Mouse (Mus musculus) neural tube, embryonic 13.5 days (tissue): Measurements from ENCODE around the gene Peli2. TPM values are rescaled to one million over a fixed set of nuclear protein-coding genes. Genes with fewer than 3 reads are reported as not detected.

ENCODE experiments used
- ATAC-seq: fragments of 200-750 bp; cut with Nextera tagmentation; 2 replicates; pipeline ENCODE4 v1.8.0; 2017; ENCODE audit warnings: low read depth, mild to moderate bottlenecking, moderate TSS enrichment, moderate library complexity
- H3K27ac ChIP-seq: fragments of 300-500 bp; sonication (generic); replicated peaks from 2 replicates; pipeline ENCODE4 v1.5.1; 2015; ENCODE audit warnings: moderate library complexity, mild to moderate bottlenecking, inconsistent platforms
- H3K27me3 ChIP-seq: fragments of 300-500 bp; sonication (generic); 2 replicates; pipeline ENCODE4 v1.6.1; 2015; ENCODE audit warnings: mild to moderate bottlenecking, inconsistent platforms
- H3K36me3 ChIP-seq: fragments of 300-500 bp; sonication (generic); 2 replicates; pipeline ENCODE4 v1.6.1; 2015; ENCODE audit warnings: mild to moderate bottlenecking, inconsistent platforms
- H3K4me1 ChIP-seq: fragments of 300-500 bp; sonication (generic); replicated peaks from 2 replicates; pipeline ENCODE4 v1.6.1; 2015; ENCODE audit warnings: inconsistent platforms
- H3K4me2 ChIP-seq: fragments of 300-500 bp; sonication (generic); 2 replicates; pipeline ENCODE4 v1.6.1; 2015; ENCODE audit warnings: inconsistent platforms, mild to moderate bottlenecking, moderate library complexity
- H3K4me3 ChIP-seq: fragments of 300-500 bp; sonication (generic); 2 replicates; pipeline ENCODE4 v1.5.1; 2015; ENCODE audit warnings: mild to moderate bottlenecking, inconsistent platforms
- H3K9ac ChIP-seq: fragments of 300-500 bp; sonication (generic); 2 replicates; pipeline ENCODE4 v1.6.1; 2015; ENCODE audit warnings: moderate library complexity, mild to moderate bottlenecking, inconsistent platforms
- H3K9me3 ChIP-seq: fragments of 300-500 bp; sonication (generic); 2 replicates; pipeline ENCODE4 v1.6.1; 2016; ENCODE audit warnings: inconsistent platforms
- WGBS: fragments of 180-500 bp; shearing (Covaris S2); methylation state at CpG from one replicate; pipeline ENCODE4 v1.1.7; 2015; 5-methylcytosine and 5-hydroxymethylcytosine counted together
- polyA plus RNA-seq: library from polyadenylated mRNA; unstranded; fragments of >200 nt; fragmentation: Nextera tagmentation; extraction: Ambion mirVana; gene quantifications from 2 replicates; pipeline ENCODE4 v1.2.1, GENCODE M21; 2015

Gene Peli2
- polyA plus RNA-seq, 1 experiment from 2014 or later, result 10.8 TPM

GRCm38 (mm10) chr14:48157835-48158234 is 37.2 kb downstream of the Peli2 start:
- no peak overlapping the region for H3K4me3 ChIP-seq
- H3K36me3 ChIP-seq, result no peaks in the 10 kb centered on the region
- WGBS, result 86% methylated on average over 8 of the region's 8 CpGs
- no peak overlapping the region for H3K4me2 ChIP-seq
- no peak for ATAC-seq
- H3K4me1 ChIP-seq, result peaks cover 15% of the 10 kb centered on the region
- no peaks in the 10 kb centered on the region for H3K27me3 ChIP-seq
- H3K9ac ChIP-seq, result no peak overlapping the region
- H3K27ac ChIP-seq, result no peak overlapping the region
- H3K9me3 ChIP-seq, result no peaks in the 10 kb centered on the region

- peaks cover 20% of the 10 kb centered on the region for H3K4me1 ChIP-seq
These were observed 38.8 kb downstream of the Peli2 start for GRCm38 (mm10) chr14:48159401-48159800.

GRCm38 (mm10) chr14:48162446-48162845 is 41.8 kb downstream of the Peli2 start:
- H3K9ac ChIP-seq, result no peak overlapping the region
- no peak overlapping the region for H3K4me3 ChIP-seq
- H3K27me3 ChIP-seq, result no peaks in the 10 kb centered on the region
- no peaks in the 10 kb centered on the region for H3K36me3 ChIP-seq
- H3K4me1 ChIP-seq, result peaks cover 24% of the 10 kb centered on the region; the same call in 1 of the 2 replicates
- no peak overlapping the region for H3K4me2 ChIP-seq
- ATAC-seq, result no peak
- no peak overlapping the region for H3K27ac ChIP-seq
- H3K9me3 ChIP-seq, result no peaks in the 10 kb centered on the region
- 88% methylated on average over 14 of the region's 14 CpGs for WGBS

More at GRCm38 (mm10) chr14:48159401-48159800, 38.8 kb downstream of the Peli2 start:
- H3K27me3 ChIP-seq, result no peaks in the 10 kb centered on the region
- no peak for ATAC-seq
- H3K9ac ChIP-seq, result no peak overlapping the region
- no peaks in the 10 kb centered on the region for H3K9me3 ChIP-seq
- no peak overlapping the region for H3K4me2 ChIP-seq
- WGBS, result 60% methylated on average over 3 of the region's 3 CpGs
- no peak overlapping the region for H3K4me3 ChIP-seq
- no peaks in the 10 kb centered on the region for H3K36me3 ChIP-seq
- no peak overlapping the region for H3K27ac ChIP-seq

GRCm38 (mm10) chr14:48164917-48165316 is 44.3 kb downstream of the Peli2 start:
- Histone ChIP-seq H3K9me3 (no peaks in the 10 kb centered on the region), H3K36me3 (no peaks in the 10 kb centered on the region), H3K4me1 (peaks cover 22% of the 10 kb centered on the region; the same call in 1 of the 2 replicates), H3K4me3 (no peak overlapping the region), H3K4me2 (no peak overlapping the region), H3K9ac (no peak overlapping the region), H3K27ac (no peak overlapping the region), H3K27me3 (no peaks in the 10 kb centered on the region)
- 58% methylated on average over 8 of the region's 8 CpGs for WGBS
- ATAC-seq, result no peak

GRCm38 (mm10) chr14:48166396-48166795 is 45.8 kb downstream of the Peli2 start:
- H3K4me1 ChIP-seq, result peaks cover 34% of the 10 kb centered on the region
- H3K27ac ChIP-seq, result no peak overlapping the region
- no peaks in the 10 kb centered on the region for H3K27me3 ChIP-seq
- no peaks in the 10 kb centered on the region for H3K36me3 ChIP-seq
- no peaks in the 10 kb centered on the region for H3K9me3 ChIP-seq
- no peak for ATAC-seq
- no peak overlapping the region for H3K4me2 ChIP-seq
- no peak overlapping the region for H3K9ac ChIP-seq
- WGBS, result 88% methylated on average over 9 of the region's 9 CpGs
- no peak overlapping the region for H3K4me3 ChIP-seq

GRCm38 (mm10) chr14:48167020-48167419 is 46.4 kb downstream of the Peli2 start:
- no peak overlapping the region for H3K4me3 ChIP-seq
- H3K4me2 ChIP-seq, result no peak overlapping the region
- no peak overlapping the region for H3K9ac ChIP-seq
- H3K4me1 ChIP-seq, result peaks cover 41% of the 10 kb centered on the region
- no peak for ATAC-seq
- H3K9me3 ChIP-seq, result no peaks in the 10 kb centered on the region
- WGBS, result 53% methylated on average over 3 of the region's 3 CpGs
- H3K27ac ChIP-seq, result no peak overlapping the region
- H3K27me3 ChIP-seq, result no peaks in the 10 kb centered on the region
- no peaks in the 10 kb centered on the region for H3K36me3 ChIP-seq

- H3K9me3 ChIP-seq, result no peaks in the 10 kb centered on the region
- no peaks in the 10 kb centered on the region for H3K27me3 ChIP-seq
- WGBS, result 84% methylated on average over 6 of the region's 6 CpGs
- no peak overlapping the region for H3K9ac ChIP-seq
- H3K27ac ChIP-seq, result no peak overlapping the region
- H3K36me3 ChIP-seq, result no peaks in the 10 kb centered on the region
- H3K4me3 ChIP-seq, result no peak overlapping the region
- no peak overlapping the region for H3K4me2 ChIP-seq
- H3K4me1 ChIP-seq, result peaks cover 40% of the 10 kb centered on the region
- ATAC-seq, result no peak
These were observed 47.5 kb downstream of the Peli2 start for GRCm38 (mm10) chr14:48168116-48168515.

- 62% methylated on average over 7 of the region's 7 CpGs for WGBS
- no peak for ATAC-seq
- no peak overlapping the region for H3K4me3 ChIP-seq
- H3K4me1 ChIP-seq, result peaks cover 32% of the 10 kb centered on the region
- H3K27ac ChIP-seq, result no peak overlapping the region
- no peak overlapping the region for H3K4me2 ChIP-seq
- H3K27me3 ChIP-seq, result no peaks in the 10 kb centered on the region
- H3K9me3 ChIP-seq, result no peaks in the 10 kb centered on the region
- H3K36me3 ChIP-seq, result no peaks in the 10 kb centered on the region
- H3K9ac ChIP-seq, result no peak overlapping the region
These were observed 49.3 kb downstream of the Peli2 start for GRCm38 (mm10) chr14:48169970-48170369.

- 14% methylated on average over 12 of the region's 12 CpGs for WGBS
- Histone ChIP-seq H3K4me3 (no peak overlapping the region), H3K27me3 (no peaks in the 10 kb centered on the region), H3K9me3 (no peaks in the 10 kb centered on the region), H3K27ac (peak overlapping the region; percentile 38), H3K4me1 (peaks cover 23% of the 10 kb centered on the region), H3K36me3 (no peaks in the 10 kb centered on the region), H3K9ac (peak overlapping the region; percentile 49), H3K4me2 (no peak overlapping the region)
- 0 out of 2 replicates have a peak, but pooled peaks have one; percentile 6 for ATAC-seq
These were observed 50.6 kb downstream of the Peli2 start for GRCm38 (mm10) chr14:48171268-48171667.

- H3K27me3 ChIP-seq, result no peaks in the 10 kb centered on the region
- 0 out of 2 replicates have a peak, but pooled peaks have one; percentile 42 for ATAC-seq
- H3K27ac ChIP-seq, result no peak overlapping the region
- no peaks in the 10 kb centered on the region for H3K36me3 ChIP-seq
- H3K9me3 ChIP-seq, result no peaks in the 10 kb centered on the region
- H3K9ac ChIP-seq, result no peak overlapping the region
- WGBS, result 27% methylated on average over 8 of the region's 8 CpGs
- no peak overlapping the region for H3K4me2 ChIP-seq
- no peak overlapping the region for H3K4me3 ChIP-seq
- H3K4me1 ChIP-seq, result peaks cover 21% of the 10 kb centered on the region
These were observed 51.4 kb downstream of the Peli2 start for GRCm38 (mm10) chr14:48172026-48172425.

- 93% methylated on average over 8 of the region's 8 CpGs for WGBS
- H3K4me2 ChIP-seq, result no peak overlapping the region
- no peak overlapping the region for H3K9ac ChIP-seq
- H3K27me3 ChIP-seq, result no peaks in the 10 kb centered on the region
- no peak for ATAC-seq
- H3K4me3 ChIP-seq, result no peak overlapping the region
- peaks cover 21% of the 10 kb centered on the region for H3K4me1 ChIP-seq
- H3K27ac ChIP-seq, result no peak overlapping the region
- H3K36me3 ChIP-seq, result no peaks in the 10 kb centered on the region
- no peaks in the 10 kb centered on the region for H3K9me3 ChIP-seq
These were observed 52.3 kb downstream of the Peli2 start for GRCm38 (mm10) chr14:48172876-48173275.

GRCm38 (mm10) chr14:48173840-48174239 is 53.2 kb downstream of the Peli2 start:
- Histone ChIP-seq H3K27me3 (no peaks in the 10 kb centered on the region), H3K9me3 (no peaks in the 10 kb centered on the region), H3K4me3 (no peak overlapping the region), H3K36me3 (no peaks in the 10 kb centered on the region), H3K9ac (no peak overlapping the region), H3K4me2 (no peak overlapping the region), H3K27ac (no peak overlapping the region), H3K4me1 (peaks cover 21% of the 10 kb centered on the region)
- 82% methylated on average over 9 of the region's 9 CpGs for WGBS
- no peak for ATAC-seq

GRCm38 (mm10) chr14:48174356-48174755 is 53.7 kb downstream of the Peli2 start:
- Histone ChIP-seq H3K27me3 (no peaks in the 10 kb centered on the region), H3K27ac (no peak overlapping the region), H3K4me1 (peaks cover 21% of the 10 kb centered on the region), H3K4me2 (no peak overlapping the region), H3K4me3 (no peak overlapping the region), H3K9me3 (no peaks in the 10 kb centered on the region), H3K9ac (no peak overlapping the region), H3K36me3 (no peaks in the 10 kb centered on the region)
- 89% methylated on average over 4 of the region's 4 CpGs for WGBS
- ATAC-seq, result no peak
